Mouse (Mus musculus) E14TG2a.4 (cell line): Measurements from ENCODE around the gene Mgarp.

ENCODE experiments used
- CTCF ChIP-seq: conservative IDR thresholded peaks from 2 replicates; pipeline ENCODE4 v1.5.1; 2014; ENCODE audit warnings: low read length
- NANOG ChIP-seq: IDR thresholded peaks from 2 replicates; pipeline ENCODE4 v1.6.1; 2014; ENCODE audit warnings: borderline replicate concordance, low read length, mixed read lengths
- POU5F1 ChIP-seq: IDR thresholded peaks from 2 replicates; pipeline ENCODE4 v1.6.1; 2014; ENCODE audit warnings: low read length, borderline replicate concordance

- TF ChIP-seq CTCF, result 0 out of 2 replicates have a peak, but pooled peaks have one; percentile 15
- TF ChIP-seq POU5F1, result no peak
- no peak for TF ChIP-seq NANOG
Observed at GRCm38 (mm10) chr3:51364703-51365516, 31.6 kb downstream of the Mgarp start.
